Mouse (Mus musculus) olfactory bulb, adult 2 months (tissue): ENCODE measurements around the gene Orc2.

ENCODE experiments used
- CTCF ChIP-seq: fragments of 200-500 bp; IDR thresholded peaks from 2 replicates; pipeline ENCODE4 v1.5.1; 2012; ENCODE audit warnings: low read depth, mild to moderate bottlenecking, low read length, moderate library complexity; ENCODE audit not compliant: insufficient read depth
- POLR2A ChIP-seq: fragments of 200-500 bp; IDR thresholded peaks from 2 replicates; pipeline ENCODE4 v1.6.1; 2012; ENCODE audit warnings: mild to moderate bottlenecking, low read depth, low read length, moderate library complexity; ENCODE audit not compliant: insufficient read depth

DNA sequence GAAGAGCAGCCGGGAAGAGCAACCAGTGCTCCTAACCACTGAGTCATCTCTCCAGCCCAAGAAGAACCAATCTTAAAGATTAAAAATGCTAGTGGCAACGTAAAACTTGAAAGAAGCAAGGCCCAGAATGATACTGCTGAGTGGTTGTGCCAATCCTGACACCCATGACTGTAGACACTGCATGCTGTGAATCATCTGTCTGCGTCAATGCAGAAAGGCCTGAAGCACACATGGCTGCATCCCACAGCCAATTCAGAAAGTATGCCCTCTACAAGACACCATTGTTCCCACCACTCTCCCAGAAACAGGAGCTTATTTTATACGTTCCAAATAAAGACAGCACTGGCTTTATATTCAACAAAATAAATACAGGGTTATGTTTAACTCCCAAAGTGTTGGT is 22.3 kb downstream of the Orc2 start:
- no peak for TF ChIP-seq CTCF
- no peak for TF ChIP-seq POLR2A
